Mouse (Mus musculus) limb, embryonic 14.5 days (tissue): ENCODE measurements around the gene Odf3b. TPM values are rescaled to one million over a fixed set of nuclear protein-coding genes. Genes with fewer than 3 reads are reported as not detected.

ENCODE experiments used
- ATAC-seq: fragments of 200-750 bp; cut with Nextera tagmentation; 2 replicates; pipeline ENCODE4 v1.8.0; 2017; ENCODE audit warnings: low read depth, moderate number of reproducible peaks, moderate TSS enrichment; ENCODE audit not compliant: low FRiP score
- DNase-seq: peaks from one replicate; pipeline ENCODE4 v3.0.0-alpha.2; 2015; ENCODE audit warnings: low spot score
- H3K27ac ChIP-seq: fragments of 300-500 bp; sonication (generic); replicated peaks from 2 replicates; pipeline ENCODE4 v1.5.1; 2014; ENCODE audit warnings: low read depth, mild to moderate bottlenecking, low read length, moderate library complexity, mixed read lengths
- H3K27me3 ChIP-seq: fragments of 300-500 bp; sonication (generic); 2 replicates; pipeline ENCODE4 v1.6.1; 2014; ENCODE audit warnings: low read length, mixed read lengths; ENCODE audit not compliant: control insufficient read depth, insufficient read depth
- H3K36me3 ChIP-seq: fragments of 300-500 bp; sonication (generic); 2 replicates; pipeline ENCODE4 v1.6.1; 2014; ENCODE audit warnings: mild to moderate bottlenecking, low read length, moderate library complexity, mixed read lengths; ENCODE audit not compliant: control insufficient read depth, insufficient read depth
- H3K4me1 ChIP-seq: fragments of 300-500 bp; sonication (generic); 2 replicates; pipeline ENCODE4 v1.6.1; 2014; ENCODE audit warnings: antibody characterized with exemption, low read length, mixed read lengths; ENCODE audit not compliant: control insufficient read depth, insufficient read depth
- H3K4me2 ChIP-seq: fragments of 300-500 bp; sonication (generic); replicated peaks from 2 replicates; pipeline ENCODE4 v1.6.1; 2014; ENCODE audit warnings: low read depth, mild to moderate bottlenecking, low read length, moderate library complexity; ENCODE audit not compliant: severe bottlenecking
- H3K4me3 ChIP-seq: fragments of 300-500 bp; sonication (generic); replicated peaks from 2 replicates; pipeline ENCODE4 v1.5.1; 2014; ENCODE audit warnings: low read length
- H3K9ac ChIP-seq: fragments of 300-500 bp; sonication (generic); 2 replicates; pipeline ENCODE4 v1.6.1; 2014; ENCODE audit warnings: mild to moderate bottlenecking, low read depth, low read length, moderate library complexity; ENCODE audit not compliant: severe bottlenecking
- H3K9me3 ChIP-seq: fragments of 300-500 bp; sonication (generic); 2 replicates; pipeline ENCODE4 v1.6.1; 2016; ENCODE audit warnings: low read length; ENCODE audit not compliant: control insufficient read depth
- POLR2A ChIP-seq: fragments of 200-500 bp; IDR thresholded peaks from 2 replicates; pipeline ENCODE4 v1.8.0; 2012; ENCODE audit warnings: inconsistent platforms, mild to moderate bottlenecking, moderate library complexity, borderline replicate concordance; ENCODE audit not compliant: insufficient read depth, insufficient read length; ENCODE audit errors: extremely low read depth
- WGBS: fragments of 180-500 bp; shearing (Covaris S2); extraction: QIAGEN DNeasy Blood & Tissue Kit; methylation state at CpG from one replicate; pipeline ENCODE4 v1.1.7; 2014; 5-methylcytosine and 5-hydroxymethylcytosine counted together
- polyA plus RNA-seq, 2 experiments: library from polyadenylated mRNA; depleted of rRNA in 1 of 2; stranded (reverse) in 1 of 2; unstranded in 1 of 2; fragments of >200 nt; fragmentation: Nextera tagmentation in 1 of 2; extraction: Ambion mirVana in 1 of 2; gene quantifications; 2 replicates each; pipeline versions ENCODE4 v1.2.1 to v1.2.3; 2012 to 2014

Odf3b gene
- polyA plus RNA-seq, 2 experiments, result 0.62 to 0.67 TPM

DNA sequence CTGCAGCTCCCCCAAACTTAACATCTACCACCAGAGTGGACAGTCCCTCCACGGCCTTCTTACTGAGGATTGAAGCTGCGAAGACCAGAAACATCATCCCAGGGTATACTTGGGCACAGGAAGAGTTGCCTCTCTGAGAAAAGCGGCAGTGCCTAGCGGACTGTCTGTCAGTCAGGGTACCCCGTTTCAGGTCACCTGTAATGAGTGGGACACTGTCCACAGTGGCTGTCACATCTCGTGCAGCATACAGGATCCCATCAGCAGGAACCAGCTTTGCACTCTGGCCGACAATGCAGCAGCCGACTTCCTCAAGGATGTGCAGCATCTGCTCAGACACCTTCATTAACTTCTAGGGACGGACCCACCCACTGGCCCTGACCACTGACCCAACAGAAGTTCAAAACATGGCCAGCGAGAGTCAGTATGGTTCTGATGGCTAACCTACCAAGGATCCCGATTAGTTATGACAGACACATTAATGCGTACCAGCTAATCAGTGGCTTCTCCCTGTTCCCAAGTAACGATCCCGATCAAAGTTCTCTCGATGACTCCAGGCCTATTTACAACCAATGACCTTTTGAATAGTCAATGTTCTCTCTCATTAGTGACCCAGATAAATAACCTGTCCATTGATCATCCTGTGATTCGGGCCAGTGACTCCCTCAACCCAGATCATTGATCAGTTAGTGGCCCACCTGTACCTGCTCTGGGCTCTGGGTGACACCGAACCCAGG is 4.1 kb downstream of the Odf3b start:
- Histone ChIP-seq H3K27me3 (peaks cover 42% of the 10 kb centered on the region), H3K4me3 (no peak overlapping the region), H3K27ac (no peak overlapping the region), H3K4me1 (peaks cover 23% of the 10 kb centered on the region), H3K9me3 (no peaks in the 10 kb centered on the region), H3K4me2 (no peak overlapping the region), H3K9ac (no peak overlapping the region), H3K36me3 (peaks cover 28% of the 10 kb centered on the region)
- TF ChIP-seq POLR2A, result no peak
- DNase-seq (no peak), ATAC-seq (no peak)
- 92% methylated on average over 17 of the region's 17 CpGs for WGBS

DNA sequence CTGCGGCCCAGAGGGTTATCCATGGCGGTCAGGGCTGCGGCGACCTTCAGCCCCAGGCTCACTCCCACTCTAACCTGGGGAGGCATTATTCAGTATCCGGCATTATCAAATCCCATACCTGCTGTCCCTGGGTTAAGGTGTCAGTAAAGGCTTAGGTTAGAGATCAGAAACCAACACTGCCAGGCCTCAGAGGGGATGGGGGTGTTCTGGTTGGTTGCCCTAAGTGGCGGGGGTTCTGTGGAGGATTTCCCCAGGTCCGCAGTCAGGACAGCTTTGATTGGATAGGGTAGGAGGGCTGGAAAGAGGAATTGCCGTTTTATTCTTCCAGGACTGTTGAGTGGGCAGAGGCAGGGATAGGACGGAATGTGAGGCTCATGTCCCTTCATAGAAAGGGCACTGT is 4.7 kb downstream of the Odf3b start:
- 52% methylated on average over 9 of the region's 9 CpGs for WGBS
- Histone ChIP-seq H3K27ac (no peak overlapping the region; the same call in 1 of the 2 replicates), H3K4me3 (peak overlapping the region; percentile 71), H3K27me3 (peaks cover 36% of the 10 kb centered on the region), H3K36me3 (peaks cover 34% of the 10 kb centered on the region), H3K9ac (peak overlapping the region; percentile 74), H3K4me2 (peak overlapping the region; percentile 91), H3K4me1 (peaks cover 22% of the 10 kb centered on the region), H3K9me3 (no peaks in the 10 kb centered on the region)
- no peak for TF ChIP-seq POLR2A
- no peak for ATAC-seq
- DNase-seq, result no peak

DNA sequence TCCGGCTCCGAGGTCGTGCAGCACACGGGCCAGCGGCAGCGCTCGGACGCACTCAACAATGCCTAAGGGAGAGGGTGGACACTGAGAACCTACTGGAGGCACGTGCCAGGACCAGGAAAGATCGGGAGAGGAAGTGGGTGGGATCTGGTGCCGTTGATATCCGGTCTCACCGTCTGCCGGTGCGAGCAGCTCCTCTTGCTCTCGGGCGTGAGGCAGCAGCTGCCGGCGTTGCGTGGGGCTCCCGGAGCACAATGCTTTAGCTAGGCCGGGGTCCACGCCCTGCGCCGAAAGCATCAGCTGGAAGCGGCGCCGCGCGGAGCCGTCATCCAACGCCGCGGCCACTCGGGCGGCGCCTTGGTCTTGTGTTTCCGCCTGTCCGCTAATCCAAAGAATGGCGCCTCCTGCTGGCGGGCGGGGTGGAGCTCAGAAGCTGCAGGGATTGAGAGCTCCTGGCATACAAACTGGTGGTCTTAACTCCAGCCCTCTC is 5.3 kb downstream of the Odf3b start, which contains the start of gene Sco2:
TSS of gene Sco2 (minus strand) at position 85 of the 487 bp plus-strand sequence.
- peak within 1 kb of the TSS; percentile 91 for H3K4me2 ChIP-seq
- TF ChIP-seq POLR2A, result 0 out of 2 replicates have a peak, but pooled peaks have one; percentile 21
- H3K4me3 ChIP-seq, result peak within 1 kb of the TSS; percentile 71
- DNase-seq (peak; percentile 79), ATAC-seq (peak; percentile 82)
- H3K36me3 ChIP-seq, result peaks cover 39% of the 10 kb centered on the region
- H3K4me1 ChIP-seq, result peaks cover 16% of the 10 kb centered on the region
- H3K27me3 ChIP-seq, result peaks cover 31% of the 10 kb centered on the region
- peak within 1 kb of the TSS; percentile 86 for H3K27ac ChIP-seq
- H3K9ac ChIP-seq, result peak within 1 kb of the TSS; percentile 74
- no peaks in the 10 kb centered on the region for H3K9me3 ChIP-seq
- under 1% methylated on average over 38 of the region's 42 CpGs for WGBS

DNA sequence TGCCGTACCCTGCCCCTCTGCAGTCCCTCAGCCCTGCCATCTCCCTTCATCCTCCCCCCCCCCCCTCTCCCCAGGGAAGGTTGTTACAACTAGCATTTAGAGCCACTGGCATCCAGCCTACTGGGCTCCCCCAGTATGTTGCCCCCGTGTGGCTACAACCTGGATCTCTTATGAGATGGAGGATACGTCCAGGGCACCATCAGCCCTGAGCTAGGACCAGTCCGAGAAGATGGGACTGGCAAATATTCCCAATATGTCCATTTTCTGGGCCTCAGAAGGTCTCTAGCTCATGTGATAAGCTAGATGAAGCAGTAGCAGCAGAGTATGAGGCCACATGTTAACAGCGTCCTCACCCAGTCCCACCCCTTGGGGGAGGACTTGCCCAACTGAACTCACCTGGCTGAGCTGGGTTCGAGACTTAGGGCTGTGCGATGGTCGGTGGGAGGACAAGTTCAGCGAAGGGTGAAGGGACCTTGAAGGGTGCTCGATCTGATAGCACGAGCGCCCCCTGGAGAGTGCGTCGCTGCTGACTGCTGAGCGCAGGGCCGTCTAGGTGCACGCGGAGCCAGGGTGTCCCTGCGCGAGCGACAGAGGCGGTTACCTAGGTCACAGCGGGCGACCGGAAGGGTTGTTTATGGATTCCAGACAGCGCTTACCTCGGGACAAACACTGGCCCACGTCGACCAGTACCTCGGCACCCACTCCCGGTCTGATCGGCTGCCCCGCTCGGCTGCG is 5.9 kb downstream of the Odf3b start:
- 2% methylated on average over 35 of the region's 35 CpGs for WGBS
- peaks cover 12% of the 10 kb centered on the region for H3K4me1 ChIP-seq
- H3K27me3 ChIP-seq, result peaks cover 24% of the 10 kb centered on the region
- peak overlapping the region; percentile 71 for H3K4me3 ChIP-seq
- peaks cover 45% of the 10 kb centered on the region for H3K36me3 ChIP-seq
- DNase-seq (peak; percentile 72), ATAC-seq (peak; percentile 69)
- TF ChIP-seq POLR2A, result no peak
- H3K27ac ChIP-seq, result peak overlapping the region; percentile 86
- H3K9ac ChIP-seq, result peak overlapping the region; percentile 74
- peak overlapping the region; percentile 91 for H3K4me2 ChIP-seq
- H3K9me3 ChIP-seq, result no peaks in the 10 kb centered on the region

DNA sequence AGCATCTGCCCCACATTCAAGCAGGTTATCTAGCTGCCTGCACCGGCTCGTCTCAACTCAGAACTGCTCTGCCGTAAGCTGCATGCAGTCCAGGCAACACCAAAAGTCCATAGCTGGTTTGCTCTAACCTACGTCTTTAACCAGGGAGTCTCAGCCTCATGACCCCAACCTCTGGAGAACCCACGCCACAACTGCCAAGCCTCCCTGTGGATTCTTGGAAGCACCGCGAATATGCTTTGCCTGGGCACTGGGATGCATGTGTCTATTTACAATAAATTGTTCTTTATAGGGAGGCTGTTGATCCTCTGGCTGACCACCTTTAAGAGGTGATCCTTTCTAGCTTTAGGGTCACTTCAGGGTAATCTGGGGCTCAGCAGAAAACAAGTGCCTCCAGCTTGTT is 6.5 kb downstream of the Odf3b start:
- H3K9ac ChIP-seq, result no peak overlapping the region

More for the DNA sequence above, 6.5 kb downstream of the Odf3b start:
- H3K36me3 ChIP-seq, result peaks cover 52% of the 10 kb centered on the region
- WGBS, result 84% methylated on average over 7 of the region's 7 CpGs
- ATAC-seq, result no peak
- H3K27me3 ChIP-seq, result peaks cover 18% of the 10 kb centered on the region
- no peak for TF ChIP-seq POLR2A
- no peak overlapping the region for H3K27ac ChIP-seq
- H3K4me2 ChIP-seq, result peak overlapping the region; percentile 91
- peaks cover 9% of the 10 kb centered on the region; the same call in 1 of the 2 replicates for H3K4me1 ChIP-seq
- peak overlapping the region; percentile 71; the same call in 1 of the 2 replicates for H3K4me3 ChIP-seq
- DNase-seq, result no peak
- H3K9me3 ChIP-seq, result no peaks in the 10 kb centered on the region
